Mouse (Mus musculus) forebrain, postnatal 0 days (tissue): ENCODE measurements at regions not wholly inside any gene's neighbourhood (a gene's known extent, or its start where the extent isn't known, plus 50 kb on each side); places are given as distances from the start of the nearest gene placed in this dataset.

Source experiments
- ATAC-seq: fragments of 200-750 bp; cut with Nextera tagmentation; 2 replicates; pipeline ENCODE4 v1.8.0; 2017; ENCODE audit warnings: mild to moderate bottlenecking, moderate library complexity
- DNase-seq: peaks from one replicate; pipeline ENCODE4 v3.0.0-alpha.2; 2015
- H3K27ac ChIP-seq: fragments of 300-500 bp; sonication (generic); 2 replicates; pipeline ENCODE4 v1.5.1; 2014; ENCODE audit warnings: low read depth, mild to moderate bottlenecking, antibody characterized with exemption, low read length, moderate library complexity, mixed read lengths
- H3K27me3 ChIP-seq: fragments of 300-500 bp; sonication (generic); 2 replicates; pipeline ENCODE4 v1.6.1; 2014; ENCODE audit warnings: mild to moderate bottlenecking, low read length, mixed read lengths; ENCODE audit not compliant: insufficient read depth
- H3K36me3 ChIP-seq: fragments of 300-500 bp; sonication (generic); 2 replicates; pipeline ENCODE4 v1.6.1; 2014; ENCODE audit warnings: mild to moderate bottlenecking, moderate library complexity; ENCODE audit not compliant: insufficient read depth
- H3K4me1 ChIP-seq: fragments of 300-500 bp; sonication (generic); 2 replicates; pipeline ENCODE4 v1.6.1; 2014; ENCODE audit warnings: antibody characterized with exemption; ENCODE audit not compliant: insufficient read depth
- H3K4me2 ChIP-seq: fragments of 300-500 bp; sonication (generic); 2 replicates; pipeline ENCODE4 v1.6.1; 2014; ENCODE audit warnings: low read depth, mild to moderate bottlenecking, moderate library complexity
- H3K4me3 ChIP-seq: fragments of 300-500 bp; sonication (generic); 2 replicates; pipeline ENCODE4 v1.5.1; 2014; ENCODE audit warnings: low read depth, low read length, mixed read lengths
- H3K9ac ChIP-seq: fragments of 300-500 bp; sonication (generic); 2 replicates; pipeline ENCODE4 v1.6.1; 2014; ENCODE audit warnings: mild to moderate bottlenecking
- H3K9me3 ChIP-seq: fragments of 300-500 bp; sonication (generic); 2 replicates; pipeline ENCODE4 v1.6.1; 2016; ENCODE audit warnings: low read length
- CTCF ChIP-seq: sonication (generic); IDR thresholded peaks from 2 replicates; pipeline ENCODE4 v1.5.1; 2016; ENCODE audit warnings: antibody characterized with exemption, control low read depth, low read depth
- WGBS: fragments of 180-500 bp; shearing (Covaris S2); extraction: QIAGEN DNeasy Blood & Tissue Kit; methylation state at CpG from one replicate; pipeline ENCODE4 v1.1.7; 2014; 5-methylcytosine and 5-hydroxymethylcytosine counted together

- Histone ChIP-seq H3K36me3 (no peaks in the 10 kb centered on the region), H3K27ac (no peak overlapping the region), H3K4me1 (no peaks in the 10 kb centered on the region), H3K27me3 (no peaks in the 10 kb centered on the region), H3K9ac (no peak overlapping the region), H3K4me2 (no peak overlapping the region), H3K9me3 (no peaks in the 10 kb centered on the region), H3K4me3 (no peak overlapping the region)
- ATAC-seq (no peak), DNase-seq (no peak)
- 79% methylated on average over 5 of the region's 5 CpGs for WGBS
- TF ChIP-seq CTCF = no peak
Observed at GRCm38 (mm10) chr1:69746575-69747290, 59.7 kb upstream of the Ikzf2 start.

- ATAC-seq (no peak), DNase-seq (no peak)
- H3K4me2 ChIP-seq = no peak overlapping the region
- H3K9ac ChIP-seq = no peak overlapping the region
- no peaks in the 10 kb centered on the region for H3K9me3 ChIP-seq
- TF ChIP-seq CTCF = no peak
- no peak overlapping the region for H3K4me3 ChIP-seq
- H3K27ac ChIP-seq = no peak overlapping the region
- no peaks in the 10 kb centered on the region for H3K27me3 ChIP-seq
- 80% methylated on average over 1 of the region's 1 CpGs for WGBS
- H3K4me1 ChIP-seq = no peaks in the 10 kb centered on the region
- H3K36me3 ChIP-seq = no peaks in the 10 kb centered on the region
Observed at GRCm38 (mm10) chr1:69752724-69753123, 65.7 kb upstream of the Ikzf2 start.

- no peak for DNase-seq
- H3K36me3 ChIP-seq = no peaks in the 10 kb centered on the region
- H3K27me3 ChIP-seq = no peaks in the 10 kb centered on the region
- H3K4me2 ChIP-seq = no peak overlapping the region
- 0 out of 2 replicates have a peak, but pooled peaks have one; percentile 18 for TF ChIP-seq CTCF
- no peaks in the 10 kb centered on the region for H3K9me3 ChIP-seq
- no peak overlapping the region for H3K4me3 ChIP-seq
- H3K9ac ChIP-seq = no peak overlapping the region
- no peaks in the 10 kb centered on the region for H3K4me1 ChIP-seq
- WGBS = 96% methylated on average over 1 of the region's 1 CpGs
- no peak overlapping the region for H3K27ac ChIP-seq
- no peak for ATAC-seq
Observed at GRCm38 (mm10) chr1:69757702-69758101, 69.1 kb upstream of the Spag16 start.

- H3K36me3 ChIP-seq = no peaks in the 10 kb centered on the region
- H3K27ac ChIP-seq = no peak overlapping the region
- peak; percentile 12 for DNase-seq
- H3K27me3 ChIP-seq = no peaks in the 10 kb centered on the region
- no peak overlapping the region for H3K4me2 ChIP-seq
- no peak for ATAC-seq
- WGBS = 61% methylated on average over 13 of the region's 13 CpGs
- H3K4me3 ChIP-seq = no peak overlapping the region
- no peak for TF ChIP-seq CTCF
- no peaks in the 10 kb centered on the region for H3K9me3 ChIP-seq
- H3K4me1 ChIP-seq = no peaks in the 10 kb centered on the region
- no peak overlapping the region for H3K9ac ChIP-seq
Observed at GRCm38 (mm10) chr1:69759544-69759943, 67.2 kb upstream of the Spag16 start.

- ATAC-seq = no peak
- Histone ChIP-seq H3K4me2 (no peak overlapping the region), H3K36me3 (no peaks in the 10 kb centered on the region)
Observed at GRCm38 (mm10) chr1:69768714-69769113, 58.1 kb upstream of the Spag16 start.

GRCm38 (mm10) chr1:69770209-69770608 is 56.6 kb upstream of the Spag16 start:
- TF ChIP-seq CTCF = no peak
- ATAC-seq = no peak
- Histone ChIP-seq H3K27me3 (no peaks in the 10 kb centered on the region), H3K36me3 (no peaks in the 10 kb centered on the region), H3K9me3 (no peaks in the 10 kb centered on the region), H3K4me1 (no peaks in the 10 kb centered on the region), H3K27ac (no peak overlapping the region), H3K4me3 (no peak overlapping the region), H3K9ac (no peak overlapping the region), H3K4me2 (no peak overlapping the region)
- DNase-seq = no peak
- 86% methylated on average over 8 of the region's 8 CpGs for WGBS

More at GRCm38 (mm10) chr1:69768714-69769113, 58.1 kb upstream of the Spag16 start:
- 30% methylated on average over 11 of the region's 11 CpGs for WGBS
- TF ChIP-seq CTCF = no peak
- no peak overlapping the region for H3K4me3 ChIP-seq
- H3K27me3 ChIP-seq = no peaks in the 10 kb centered on the region
- H3K27ac ChIP-seq = no peak overlapping the region
- no peak for DNase-seq
- H3K4me1 ChIP-seq = no peaks in the 10 kb centered on the region
- no peak overlapping the region for H3K9ac ChIP-seq
- H3K9me3 ChIP-seq = no peaks in the 10 kb centered on the region

- DNase-seq = no peak
- no peaks in the 10 kb centered on the region for H3K27me3 ChIP-seq
- no peaks in the 10 kb centered on the region for H3K9me3 ChIP-seq
- H3K4me1 ChIP-seq = no peaks in the 10 kb centered on the region
- no peak overlapping the region for H3K27ac ChIP-seq
- no peak for ATAC-seq
- H3K36me3 ChIP-seq = no peaks in the 10 kb centered on the region
- H3K4me3 ChIP-seq = no peak overlapping the region
- WGBS = 82% methylated on average over 2 of the region's 2 CpGs
- no peak overlapping the region for H3K9ac ChIP-seq
- no peak overlapping the region for H3K4me2 ChIP-seq
- no peak for TF ChIP-seq CTCF
Observed at GRCm38 (mm10) chr1:69771436-69771835, 55.3 kb upstream of the Spag16 start.
